Mouse (Mus musculus) layer of hippocampus, adult 2 months (tissue): ENCODE data around the gene Fads2. TPM values are rescaled to one million over a fixed set of nuclear protein-coding genes. Genes with fewer than 3 reads are reported as not detected.
"Not testable (repeated sequence)": the region's sequence is repeated elsewhere in the genome, so short reads cannot be mapped to it uniquely, and the experiment has no call there.

Experiments used
- DNase-seq, 2 experiments: peaks; one replicate each; pipeline ENCODE4 v3.0.0; 2022; ENCODE audit warnings: low spot score in 2 of 2
- H3K27ac ChIP-seq: fragments of 200-600 bp; 2 replicates; pipeline ENCODE4 v1.8.1; 2022
- H3K4me3 ChIP-seq: fragments of 200-600 bp; 2 replicates; pipeline ENCODE4 v1.8.1; 2022; ENCODE audit warnings: mild to moderate bottlenecking
- CTCF ChIP-seq: fragments of 200-600 bp; conservative IDR thresholded peaks from 2 replicates; pipeline ENCODE4 v1.8.1; 2022; ENCODE audit warnings: antibody characterized with exemption, mild to moderate bottlenecking, moderate library complexity
- long read RNA-seq, 2 experiments: library from polyadenylated mRNA; stranded (forward); transcript quantifications; one replicate each; pipeline ENCODE4 v2.0.0; 2021; ENCODE audit warnings: borderline mapping rate in 2 of 2
- total RNA-seq, 2 experiments: library from RNA; stranded (reverse); gene quantifications; 2 replicates each; pipeline ENCODE4 v1.2.3; 2021

Fads2 gene
- 100 to 1,000 TPM; 147 to 152 TPM for total RNA-seq
- long read RNA-seq, experiment 1, transcript Fads2-201 (12 exons, 3,150 nt): major isoform, 167 of 196 reads
- long read RNA-seq, experiment 1, partial matches to known transcripts: 5 of 196 reads
- long read RNA-seq, experiment 1, other reads (novel, unspliced or antisense): 24 of 196 reads
- long read RNA-seq, experiment 2, transcript Fads2-201 (12 exons, 3,150 nt): major isoform, 205 of 246 reads
- long read RNA-seq, experiment 2, partial matches to known transcripts: 10 of 246 reads
- long read RNA-seq, experiment 2, other reads (novel, unspliced or antisense): 29 of 246 reads

GRCm38 (mm10) chr19:10101341-10102053, at the start of gene Fads2:
Gene Fads2, minus strand, starts transcription at chr19:10101746.
- Histone ChIP-seq H3K27ac (peak within 1 kb of the TSS; percentile 85), H3K4me3 (peak within 1 kb of the TSS; percentile 90)
- peak; percentile 45 for TF ChIP-seq CTCF
- peak; percentile 85 to 92 for DNase-seq

- Histone ChIP-seq H3K27ac (0 out of 2 replicates have a peak overlapping the region, but pooled peaks have one; percentile 40), H3K4me3 (no peak overlapping the region)
- TF ChIP-seq CTCF: no peak
- no peak for DNase-seq
These were observed 47.6 kb upstream of the Fads2 start for GRCm38 (mm10) chr19:10149189-10149588.

- peak in 1 of 2 experiments; percentile 14 for DNase-seq
- Histone ChIP-seq H3K27ac (peak overlapping the region; percentile 40; the same call in 1 of the 2 replicates), H3K4me3 (no peak overlapping the region)
- TF ChIP-seq CTCF: no peak
These were observed 47.0 kb upstream of the Fads2 start for GRCm38 (mm10) chr19:10148555-10148954.

GRCm38 (mm10) chr19:10144464-10144863, 42.9 kb upstream of the Fads2 start:
- Histone ChIP-seq H3K4me3 (no peak overlapping the region), H3K27ac (no peak overlapping the region)
- no peak for TF ChIP-seq CTCF
- no peak for DNase-seq

GRCm38 (mm10) chr19:10143667-10144066, 42.1 kb upstream of the Fads2 start:
- Histone ChIP-seq H3K27ac (no peak overlapping the region), H3K4me3 (no peak overlapping the region)
- no peak for TF ChIP-seq CTCF
- no peak for DNase-seq

- Histone ChIP-seq H3K27ac (no peak overlapping the region), H3K4me3 (no peak overlapping the region)
- no peak for TF ChIP-seq CTCF
- DNase-seq: no peak
These were observed 38.2 kb upstream of the Fads2 start for GRCm38 (mm10) chr19:10139736-10140135.

GRCm38 (mm10) chr19:10137423-10137822, 35.9 kb upstream of the Fads2 start:
- no peak for DNase-seq
- Histone ChIP-seq H3K4me3 (no peak overlapping the region), H3K27ac (no peak overlapping the region)
- no peak for TF ChIP-seq CTCF

- Histone ChIP-seq H3K4me3 (no peak overlapping the region), H3K27ac (no peak overlapping the region)
- DNase-seq: no peak
- no peak for TF ChIP-seq CTCF
These were observed 33.1 kb upstream of the Fads2 start for GRCm38 (mm10) chr19:10134692-10135091.

GRCm38 (mm10) chr19:10129547-10129946, 28.0 kb upstream of the Fads2 start:
- H3K4me3 ChIP-seq, H3K27ac ChIP-seq, DNase-seq: not testable (repeated sequence)

GRCm38 (mm10) chr19:10126479-10127250, 25.1 kb upstream of the Fads2 start:
- DNase-seq: no peak
- H3K27ac ChIP-seq: peak overlapping the region; percentile 18; the same call in 1 of the 2 replicates
- no peak for TF ChIP-seq CTCF
- no peak overlapping the region for H3K4me3 ChIP-seq

- peak; percentile 13 to 23 for DNase-seq
- TF ChIP-seq CTCF: no peak
- Histone ChIP-seq H3K27ac (peak overlapping the region; percentile 78), H3K4me3 (no peak overlapping the region)
These were observed 22.5 kb upstream of the Fads2 start for GRCm38 (mm10) chr19:10123892-10124634.

GRCm38 (mm10) chr19:10122021-10122631, 20.6 kb upstream of the Fads2 start:
- no peak for TF ChIP-seq CTCF
- DNase-seq: no peak
- Histone ChIP-seq H3K27ac (no peak overlapping the region), H3K4me3 (no peak overlapping the region)
